Mouse (Mus musculus): ENCODE results near the gene 0610010K14Rik.

Gene 0610010K14Rik

DNA sequence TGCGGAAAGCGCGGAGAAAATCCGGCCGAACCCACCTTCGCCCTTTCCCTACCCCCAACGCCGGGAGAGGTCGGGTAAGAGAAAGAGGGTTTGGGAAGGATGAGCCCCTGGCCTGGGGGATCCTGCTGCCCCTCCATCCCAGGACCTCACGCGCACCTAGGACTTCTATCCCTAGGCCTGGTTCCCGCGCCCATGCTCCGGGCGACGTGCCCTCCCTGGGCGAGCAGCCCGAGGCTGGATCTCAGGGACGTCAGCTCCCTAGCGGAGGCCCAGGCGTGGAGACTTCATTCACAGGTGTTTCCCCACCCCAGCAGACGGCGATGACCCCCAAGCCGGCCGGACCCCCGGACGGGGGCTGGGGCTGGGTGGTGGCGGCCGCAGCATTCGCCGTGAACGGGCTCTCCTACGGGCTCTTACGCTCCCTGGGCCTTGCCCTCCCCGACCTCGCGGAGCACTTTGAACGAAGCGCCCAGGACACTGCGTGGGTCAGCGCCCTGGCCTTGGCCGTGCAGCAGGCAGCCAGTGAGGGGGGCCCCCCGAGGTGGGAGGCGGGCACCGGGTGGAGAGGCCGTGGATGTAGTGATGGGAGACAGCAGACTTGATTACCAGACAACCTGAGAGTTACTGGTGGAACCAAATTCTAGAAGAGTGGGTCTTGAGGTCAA, 23.4 kb downstream of the 0610010K14Rik start:
- peak; percentile 64 to 67 for DNase-seq

DNA sequence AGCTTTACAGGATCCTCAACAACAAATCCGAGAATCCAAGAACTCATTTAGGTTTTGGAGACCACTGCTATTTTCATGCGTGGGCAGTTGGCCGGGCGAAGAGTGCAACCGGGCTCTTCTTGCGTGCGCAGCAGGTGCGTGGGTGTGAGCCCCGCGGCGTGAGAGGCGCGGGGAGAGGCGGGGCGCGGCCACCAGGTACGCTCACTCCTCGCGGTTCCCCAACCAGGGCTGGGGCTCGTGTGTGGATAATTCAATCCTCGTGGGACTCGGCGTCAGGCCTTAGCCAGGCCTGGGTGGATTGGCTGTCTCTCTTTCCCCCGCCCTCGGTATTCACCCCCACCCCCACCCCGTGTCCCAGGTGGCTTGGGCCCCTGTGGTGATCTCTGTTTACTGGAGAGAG, 24.0 kb downstream of the 0610010K14Rik start:
- DNase-seq, result peak; percentile 80 to 86

DNA sequence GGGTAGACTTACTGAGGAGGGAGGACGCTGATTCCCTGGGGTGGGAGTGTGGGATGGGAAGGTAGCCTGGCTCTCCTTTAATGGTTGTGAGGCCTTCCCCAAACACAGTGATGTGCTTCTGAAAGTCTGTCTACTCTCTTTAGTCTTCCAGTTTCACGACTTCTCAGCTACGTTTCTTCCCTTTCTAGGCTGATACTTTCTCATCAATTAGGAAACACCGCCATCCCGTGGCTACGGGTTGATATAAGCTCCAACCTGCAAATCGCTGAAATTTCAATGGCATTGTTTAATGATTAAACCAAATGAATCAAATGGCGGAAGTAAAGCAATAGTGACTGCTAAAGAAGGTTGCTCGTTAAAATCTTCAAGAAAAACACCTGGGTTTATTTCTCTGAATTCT, 24.8 kb downstream of the 0610010K14Rik start:
- DNase-seq, result peak; percentile 81 to 84

DNA sequence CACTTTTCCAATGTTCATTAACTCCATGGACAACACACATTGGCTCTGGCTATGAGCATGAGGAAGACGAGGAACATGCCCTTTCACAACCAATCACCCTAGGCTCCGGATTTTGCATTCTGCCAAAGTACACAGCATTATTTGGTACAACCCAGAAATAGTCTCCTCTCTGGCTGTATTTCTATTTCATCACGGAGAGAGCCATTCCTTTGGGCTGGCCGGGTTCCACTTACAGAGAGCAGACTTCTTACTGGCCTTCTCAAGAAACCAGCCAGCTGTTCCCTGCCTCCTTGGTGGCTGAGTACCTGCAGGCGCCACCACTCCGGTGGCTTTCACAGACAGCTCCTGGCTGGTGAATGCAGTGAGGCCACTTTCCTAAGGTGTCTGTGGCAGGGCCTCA, 25.3 kb downstream of the 0610010K14Rik start, which contains the start of gene Slc16a11:
TSS of gene Slc16a11 (plus strand) at position 330 of the 400 bp plus-strand sequence.
- DNase-seq, result no peak

DNA sequence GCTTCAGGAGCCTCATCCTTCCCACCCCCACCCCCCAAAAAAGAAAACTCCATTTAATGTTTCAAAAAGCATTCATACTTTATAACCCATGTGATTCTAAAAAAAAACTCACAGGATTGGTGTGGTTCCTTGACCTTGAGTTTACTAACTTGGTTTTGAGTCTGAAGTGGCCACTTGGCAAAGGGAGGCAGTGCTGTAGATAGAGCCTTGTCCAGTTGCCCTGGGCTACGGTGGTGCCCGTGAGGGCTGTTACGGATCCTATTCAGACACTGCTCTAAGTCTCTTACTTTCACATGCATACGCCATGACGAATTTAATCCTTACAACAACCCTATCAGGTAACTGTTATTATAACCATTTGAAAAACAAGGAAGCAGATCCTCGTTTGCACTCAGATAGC, 25.7 kb downstream of the 0610010K14Rik start:
- no peak for DNase-seq

DNA sequence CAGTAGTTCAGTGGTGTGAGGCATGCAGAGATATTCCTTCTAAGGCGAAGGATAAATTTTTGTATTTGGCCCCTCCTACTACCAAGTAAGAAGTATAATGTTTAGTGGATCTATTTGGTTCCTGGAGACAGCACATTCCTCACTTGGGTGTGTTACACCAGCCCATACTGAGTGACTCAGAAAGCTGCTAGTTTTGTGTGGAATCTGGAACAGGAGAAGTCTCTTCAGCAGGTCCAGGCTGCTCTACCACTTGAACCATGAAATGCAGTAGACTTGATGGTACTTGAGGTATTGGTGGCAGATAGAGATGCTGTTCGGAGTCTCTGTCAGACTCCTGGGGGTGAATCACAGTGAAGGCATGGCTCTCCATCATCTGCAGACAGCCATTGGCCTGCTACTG, 27.0 kb downstream of the 0610010K14Rik start:
- no peak for DNase-seq

DNA sequence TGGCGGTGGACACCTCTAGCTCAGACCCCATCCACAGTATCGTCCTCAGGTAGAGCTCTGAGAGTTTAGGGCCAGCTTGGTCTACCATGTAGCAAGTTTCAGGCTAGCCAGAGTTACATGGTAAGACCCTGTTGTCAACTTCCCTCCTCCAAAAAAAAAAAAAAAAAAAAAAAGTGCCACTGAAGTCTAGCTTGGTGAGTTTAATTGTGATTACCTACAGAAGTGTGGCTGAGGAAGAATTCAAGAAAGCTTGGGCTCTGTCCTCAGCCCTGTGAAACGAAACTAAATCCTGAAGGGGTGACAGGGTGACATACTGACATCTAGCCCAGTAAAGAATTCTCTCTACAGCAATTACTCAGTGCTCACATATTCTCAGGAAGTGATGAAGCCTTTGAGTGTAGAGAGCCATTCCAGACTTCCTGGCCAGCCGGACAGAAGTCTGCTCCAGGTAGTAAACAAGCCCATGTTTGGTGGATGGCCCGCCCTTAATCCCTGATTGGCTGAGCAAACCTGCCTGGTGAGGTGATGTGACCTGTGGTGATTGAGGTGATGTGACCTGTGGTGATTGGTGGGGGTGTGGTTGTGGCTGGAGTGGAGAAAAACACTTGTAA, 28.8 kb downstream of the 0610010K14Rik start:
- no peak for DNase-seq

DNA sequence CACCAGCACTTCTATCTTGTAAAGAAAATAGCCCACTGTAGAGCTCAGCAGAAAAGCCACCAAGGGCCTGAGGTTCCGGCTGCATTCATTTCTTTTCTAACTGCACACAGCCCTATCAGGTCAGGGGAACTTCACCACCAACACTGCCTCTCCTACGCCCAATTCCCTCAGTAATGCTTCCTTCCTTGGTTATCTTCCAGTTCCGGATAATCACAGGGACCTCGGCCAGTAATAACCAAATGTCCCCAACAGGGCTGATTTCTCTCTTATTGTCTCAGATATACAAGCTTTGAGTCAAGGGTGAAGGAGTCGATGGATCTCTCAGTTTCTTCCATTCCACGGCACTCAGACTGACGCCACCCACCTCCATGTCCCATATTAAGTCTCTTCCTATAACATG, 30.4 kb downstream of the 0610010K14Rik start:
- no peak for DNase-seq

DNA sequence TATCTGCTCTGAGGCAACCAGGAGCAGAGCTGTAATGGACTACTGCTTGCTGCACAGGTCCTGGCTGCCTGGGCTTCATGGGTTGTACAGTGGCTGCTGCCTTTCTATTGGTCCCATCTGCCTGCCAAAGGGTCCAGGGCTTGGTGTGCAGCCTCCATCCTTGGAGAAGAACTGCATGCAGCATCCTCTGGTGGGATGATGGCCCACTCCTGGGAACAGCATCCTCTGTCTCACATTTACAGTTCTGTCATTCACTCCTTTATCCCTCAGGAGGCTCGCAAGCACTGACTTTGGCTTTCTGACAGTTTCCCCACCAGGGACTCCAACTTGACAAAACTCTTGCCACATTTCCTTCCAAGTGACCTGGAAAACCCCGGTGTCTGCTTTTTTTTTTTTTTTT, 30.9 kb downstream of the 0610010K14Rik start:
- DNase-seq, result no peak

DNA sequence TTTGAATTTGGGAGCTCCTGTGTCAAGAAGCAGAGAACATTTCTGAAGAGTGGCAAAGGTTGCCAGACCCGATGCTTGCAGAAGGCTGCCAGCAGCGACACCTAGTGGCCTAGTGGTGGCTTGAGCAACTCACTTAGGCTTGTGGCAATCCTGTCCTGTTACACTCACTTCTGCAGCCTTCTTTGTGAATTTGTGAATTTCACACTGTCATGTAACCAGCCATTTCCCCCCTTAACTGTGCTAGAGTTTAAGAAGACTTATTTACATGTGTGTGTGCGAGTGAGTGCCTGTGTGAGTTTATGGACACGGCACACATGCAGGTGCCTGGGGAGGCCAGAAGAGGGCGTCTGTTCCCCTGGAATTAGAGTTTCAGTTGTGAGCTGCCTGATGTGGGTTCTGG, 36.0 kb downstream of the 0610010K14Rik start:
- peak; percentile 86 to 88 for DNase-seq

DNA sequence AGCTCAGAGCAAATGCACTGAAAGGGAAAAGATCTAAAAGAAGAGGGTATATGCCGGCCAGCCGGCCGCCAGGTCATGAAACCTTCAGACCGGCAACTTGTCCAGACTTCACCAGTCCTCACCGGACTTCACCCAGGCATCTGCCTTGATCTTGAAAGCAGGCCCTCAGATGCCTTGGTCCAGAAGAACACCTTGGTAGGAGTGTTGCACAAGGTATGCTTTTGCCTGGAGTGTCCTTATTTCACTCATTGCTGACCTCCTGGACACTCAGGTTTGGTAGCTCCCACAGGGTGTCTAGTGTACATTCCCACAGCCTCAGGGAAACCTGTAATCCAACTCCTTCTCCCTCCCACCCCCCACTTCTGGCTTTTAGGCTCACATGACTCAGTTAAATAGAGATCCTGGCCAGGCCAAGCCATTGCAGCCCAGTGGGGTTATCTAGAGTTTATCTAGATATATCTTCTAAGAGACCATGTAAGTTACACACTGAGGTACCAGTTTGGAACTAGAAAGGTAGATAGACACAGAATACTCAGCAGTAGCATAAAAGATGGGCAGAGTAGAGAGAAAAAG, 37.6 kb downstream of the 0610010K14Rik start:
- no peak for DNase-seq

DNA sequence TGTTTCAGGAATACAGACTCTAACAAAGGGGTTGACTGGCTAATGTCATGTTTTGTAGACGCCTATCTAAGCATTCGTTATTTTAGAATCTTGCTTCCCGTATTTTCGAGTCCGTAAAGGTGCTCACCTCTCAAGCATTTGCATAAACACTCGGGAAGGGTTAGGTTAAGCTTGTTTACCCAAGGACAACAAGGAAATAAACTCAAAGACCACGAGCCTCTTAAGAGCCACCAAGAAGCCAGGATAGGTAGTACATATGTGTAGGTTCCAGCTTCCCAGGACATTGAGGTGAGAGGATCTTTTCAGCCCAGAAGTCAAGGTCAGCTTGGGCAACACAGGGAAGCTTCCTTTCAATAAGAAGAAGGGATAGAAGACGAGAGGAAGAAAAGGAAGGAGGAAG, 38.6 kb downstream of the 0610010K14Rik start:
- no peak for DNase-seq

DNA sequence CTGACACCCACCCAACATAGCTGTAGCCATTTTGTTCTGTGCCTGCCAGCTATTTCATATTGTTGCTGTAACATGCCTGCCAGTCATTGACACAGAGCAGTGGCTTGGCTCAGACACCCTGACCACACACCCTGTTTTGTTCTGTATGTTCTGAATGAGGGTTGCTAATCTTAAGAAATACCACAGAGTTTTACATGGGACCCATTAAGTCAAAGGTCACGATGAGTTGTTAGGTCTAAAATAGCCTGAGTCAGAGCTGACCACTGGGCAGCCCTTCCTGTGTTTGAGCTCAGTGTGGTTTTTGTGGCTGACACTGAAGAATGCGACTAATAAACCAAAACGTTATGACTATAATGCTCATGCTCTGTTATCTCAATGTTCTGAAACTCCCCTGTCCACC, 39.4 kb downstream of the 0610010K14Rik start:
- DNase-seq, result no peak

DNA sequence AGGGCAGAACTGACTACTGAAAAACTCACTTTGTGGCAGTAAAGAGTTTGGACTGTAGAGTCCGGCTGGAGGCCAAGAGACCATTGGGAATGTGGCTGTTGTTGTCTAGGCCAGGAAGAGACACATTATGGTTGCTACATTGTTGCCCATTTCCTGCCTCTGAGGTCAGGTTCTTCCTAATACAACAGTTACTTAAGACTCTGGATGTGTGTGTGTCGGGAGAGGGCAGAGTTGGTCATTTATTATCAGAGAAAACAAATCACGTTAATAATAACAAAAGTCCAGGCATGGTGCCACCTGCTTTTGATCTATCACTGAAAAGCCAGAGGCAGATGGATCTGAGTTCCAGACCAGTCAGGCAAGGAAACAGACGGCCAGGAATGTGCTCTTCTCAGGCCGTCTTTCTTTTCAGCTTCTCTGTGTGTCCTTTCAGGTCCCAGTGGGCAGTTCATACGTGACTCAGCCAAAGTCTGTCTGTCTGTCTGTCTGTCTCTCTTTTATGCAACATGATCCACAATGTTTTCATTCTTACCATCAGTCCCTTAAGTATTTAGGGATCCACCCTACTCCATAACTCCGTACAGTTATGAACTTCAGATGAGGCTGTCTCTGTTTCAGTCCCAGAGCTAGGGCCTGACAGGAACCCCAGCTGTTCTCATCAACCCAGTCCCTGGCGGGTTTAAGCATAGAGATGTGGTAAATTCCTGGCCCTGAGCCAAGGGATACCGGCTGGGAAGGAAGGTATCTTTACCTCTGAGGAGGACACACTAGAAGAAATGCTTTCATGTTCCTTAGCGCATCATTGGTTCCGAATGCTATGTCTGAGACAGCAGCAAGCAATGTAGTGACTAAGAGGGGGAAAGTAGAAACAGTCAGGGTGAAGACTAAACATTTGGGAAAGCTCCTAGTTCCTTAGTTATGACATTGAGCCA, 44.1 kb downstream of the 0610010K14Rik start:
- DNase-seq, result no peak

DNA sequence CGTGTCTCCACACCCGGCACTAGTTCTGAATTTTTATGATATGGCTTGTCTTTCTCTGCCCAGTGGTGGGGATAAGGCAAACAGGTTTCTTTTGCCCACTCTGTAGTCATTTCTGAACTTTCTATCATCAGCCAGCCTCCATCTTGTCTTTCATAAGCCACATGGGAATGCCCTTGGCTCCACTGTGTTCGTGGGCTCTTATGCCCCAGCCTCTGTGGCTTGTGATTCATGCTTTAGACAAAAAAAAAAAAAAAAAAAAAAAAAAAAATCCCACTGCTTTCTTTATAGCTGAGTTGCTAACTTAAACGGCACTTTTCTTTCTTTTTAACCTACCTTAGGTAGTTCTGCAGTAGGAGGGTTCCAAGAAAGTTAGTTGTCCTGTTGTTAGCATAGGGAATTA, 45.6 kb downstream of the 0610010K14Rik start:
- no peak for DNase-seq

DNA sequence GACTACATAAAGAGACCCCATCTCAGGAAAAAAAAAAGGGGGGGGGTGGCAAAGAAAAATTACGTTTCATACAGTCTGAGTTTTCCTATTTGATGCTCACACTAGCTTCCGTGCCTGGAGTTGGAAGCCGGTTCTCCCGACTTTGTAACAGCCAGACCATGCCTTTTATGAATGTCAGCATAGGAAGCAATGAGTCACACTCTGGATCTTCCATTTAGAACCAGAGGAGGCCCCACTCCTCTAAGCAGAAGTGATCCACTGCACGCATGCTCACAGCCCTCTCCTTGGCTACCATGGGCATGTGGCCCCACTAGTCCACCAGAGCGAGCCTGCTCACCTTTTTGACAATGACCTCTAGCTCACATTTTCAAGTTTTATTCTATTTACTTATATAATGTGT, 46.5 kb downstream of the 0610010K14Rik start:
- no peak for DNase-seq

DNA sequence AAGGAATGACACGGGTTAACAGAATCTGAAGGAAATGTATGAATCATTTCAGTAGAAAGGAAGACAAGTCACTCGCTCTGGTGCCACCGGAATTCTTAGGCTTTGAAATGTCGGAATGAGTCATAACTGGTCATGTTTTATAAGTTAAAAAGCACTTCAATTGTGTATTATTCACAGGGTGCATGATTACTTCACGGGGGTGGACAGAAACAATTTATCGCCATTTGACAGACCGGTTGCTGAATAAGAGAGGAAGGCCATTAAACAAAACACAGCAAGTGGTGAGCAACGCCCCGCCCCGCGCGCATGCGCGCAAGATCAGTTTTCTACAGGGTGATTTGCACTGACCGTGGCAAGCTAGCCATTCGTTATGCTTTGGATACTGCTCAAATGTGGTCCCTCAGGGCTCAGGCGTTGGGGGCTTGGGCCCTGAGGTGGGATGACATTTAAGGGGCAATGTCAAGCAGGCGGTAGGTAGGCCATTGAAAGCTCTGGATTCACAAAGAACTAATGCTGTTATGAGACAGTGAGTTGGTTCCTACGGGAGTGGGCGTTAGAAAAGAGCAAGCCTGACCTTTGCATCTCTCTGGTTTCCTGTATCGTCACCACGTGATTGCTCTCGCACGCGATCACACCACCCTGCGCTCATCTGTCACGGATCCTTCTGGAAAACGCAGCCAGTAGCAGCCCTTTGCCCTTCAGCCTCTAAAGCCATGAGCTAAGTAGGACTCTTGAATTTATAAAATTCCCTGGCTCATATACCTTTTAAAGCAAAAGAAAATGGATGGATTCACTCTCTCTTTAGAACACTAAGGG, 48.2 kb downstream of the 0610010K14Rik start:
- DNase-seq, result no peak

All from cerebellum, postnatal 36 days (tissue).